Mouse (Mus musculus): ENCODE data around the gene Actn2. TPM values are rescaled to one million over a fixed set of nuclear protein-coding genes. Genes with fewer than 3 reads are reported as not detected.

Actn2 gene
- polyA plus RNA-seq, 1 experiment, result not detected

GRCm38 (mm10) chr13:12255911-12256705 lies 84.5 kb downstream of the Actn2 start:
- Histone ChIP-seq H3K4me1 (ENCODE audit: control insufficient read depth) (peaks cover 32% of the 10 kb centered on the region), H3K36me3 (ENCODE audit: control insufficient read depth) (peaks cover 31% of the 10 kb centered on the region), H3K27me3 (ENCODE audit: control insufficient read depth) (no peaks in the 10 kb centered on the region), H3K9me3 (ENCODE audit: control insufficient read depth, low read length) (peaks cover 8% of the 10 kb centered on the region), H3K4me3 (replicated peaks) (peak overlapping the region; percentile 91)
- TF ChIP-seq GATA1 (IDR thresholded peaks at IDR 0.05; ENCODE audit: low read length), result no peak
- TF ChIP-seq TAL1 (IDR thresholded peaks at IDR 0.05; ENCODE audit: low read length), result no peak

GRCm38 (mm10) chr13:12250496-12250895 lies 90.1 kb downstream of the Actn2 start:
- Histone ChIP-seq H3K27me3 (ENCODE audit: control insufficient read depth) (no peaks in the 10 kb centered on the region), H3K9me3 (ENCODE audit: control insufficient read depth, low read length) (no peaks in the 10 kb centered on the region), H3K4me1 (ENCODE audit: control insufficient read depth) (peaks cover 19% of the 10 kb centered on the region), H3K36me3 (ENCODE audit: control insufficient read depth) (peaks cover 78% of the 10 kb centered on the region), H3K4me3 (replicated peaks) (no peak overlapping the region)
- no peak for TF ChIP-seq TAL1 (IDR thresholded peaks at IDR 0.05; ENCODE audit: low read length)
- TF ChIP-seq GATA1 (IDR thresholded peaks at IDR 0.05; ENCODE audit: low read length), result no peak

DNA sequence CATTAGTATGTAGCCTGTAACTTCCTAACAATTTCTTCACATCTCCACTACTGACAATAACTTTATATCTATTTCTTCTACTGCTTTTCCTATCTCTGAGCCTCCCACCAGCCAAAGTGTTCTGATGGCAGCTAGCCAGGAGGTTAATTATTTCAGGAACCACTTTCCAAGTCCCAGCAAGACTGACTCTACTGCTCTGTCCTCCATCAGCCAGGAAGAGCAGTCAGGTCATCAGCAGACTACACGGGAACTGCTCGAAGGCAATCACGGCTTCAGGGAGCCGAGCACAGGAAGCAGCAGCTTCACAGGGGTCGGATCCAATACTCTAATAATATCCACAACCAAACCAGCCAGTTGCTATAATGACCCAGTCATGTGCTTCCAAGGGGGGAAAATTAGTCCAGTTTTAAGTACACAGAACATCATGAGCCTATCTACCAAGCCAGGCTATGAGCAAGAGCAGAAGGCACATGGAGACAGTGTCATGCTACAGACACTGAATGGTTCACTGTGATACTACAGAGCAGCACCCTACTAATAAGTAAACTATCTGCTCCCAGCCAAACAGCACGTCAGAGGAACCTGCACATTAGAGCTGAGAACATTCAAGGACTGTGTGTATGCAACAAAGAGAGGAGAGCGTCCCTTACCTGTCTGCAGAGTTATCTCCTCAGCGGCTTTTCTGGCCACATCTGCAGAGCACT lies 91.2 kb downstream of the Actn2 start:
- TF ChIP-seq GATA1 (IDR thresholded peaks at IDR 0.05; ENCODE audit: low read length), result no peak
- no peaks in the 10 kb centered on the region for H3K27me3 ChIP-seq (ENCODE audit: control insufficient read depth)
- no peak overlapping the region for H3K4me3 ChIP-seq (replicated peaks)
- H3K9me3 ChIP-seq (ENCODE audit: control insufficient read depth, low read length), result no peaks in the 10 kb centered on the region
- H3K36me3 ChIP-seq (ENCODE audit: control insufficient read depth), result peaks cover 84% of the 10 kb centered on the region
- peaks cover 16% of the 10 kb centered on the region for H3K4me1 ChIP-seq (ENCODE audit: control insufficient read depth)

DNA sequence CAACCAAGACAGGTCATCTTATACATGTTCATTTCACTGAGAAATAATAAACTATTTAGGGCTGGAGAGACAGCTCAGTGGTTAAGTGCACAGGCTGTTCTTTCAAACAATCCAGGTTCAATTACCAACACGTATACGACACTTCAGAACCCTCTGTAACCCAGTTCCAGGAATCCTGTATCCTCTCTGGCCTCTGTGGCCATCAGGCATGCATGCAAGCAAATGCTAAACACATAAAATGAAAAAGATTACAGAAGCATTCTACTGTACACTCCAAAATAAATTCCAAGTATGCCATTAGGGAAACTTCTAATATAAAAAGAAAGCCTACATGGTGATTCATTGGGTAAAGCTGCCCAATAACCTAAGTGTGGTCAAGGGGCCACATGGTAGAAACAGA lies 94.6 kb downstream of the Actn2 start:
- Histone ChIP-seq H3K36me3 (ENCODE audit: control insufficient read depth) (peaks cover 92% of the 10 kb centered on the region), H3K4me3 (replicated peaks) (no peak overlapping the region), H3K9me3 (ENCODE audit: control insufficient read depth, low read length) (no peaks in the 10 kb centered on the region), H3K27me3 (ENCODE audit: control insufficient read depth) (no peaks in the 10 kb centered on the region), H3K4me1 (ENCODE audit: control insufficient read depth) (peaks cover 11% of the 10 kb centered on the region)
- no peak for TF ChIP-seq TAL1 (IDR thresholded peaks at IDR 0.05; ENCODE audit: low read length)

- H3K9me3 ChIP-seq (ENCODE audit: control insufficient read depth, low read length), result no peaks in the 10 kb centered on the region
- peaks cover 88% of the 10 kb centered on the region for H3K36me3 ChIP-seq (ENCODE audit: control insufficient read depth)
- H3K27me3 ChIP-seq (ENCODE audit: control insufficient read depth), result no peaks in the 10 kb centered on the region
- no peaks in the 10 kb centered on the region for H3K4me1 ChIP-seq (ENCODE audit: control insufficient read depth)
- no peak for TF ChIP-seq GATA1 (IDR thresholded peaks at IDR 0.05; ENCODE audit: low read length)
- TF ChIP-seq TAL1 (IDR thresholded peaks at IDR 0.05; ENCODE audit: low read length), result no peak
- H3K4me3 ChIP-seq (replicated peaks), result no peak overlapping the region
Observed at GRCm38 (mm10) chr13:12243991-12244390, 96.6 kb downstream of the Actn2 start.

DNA sequence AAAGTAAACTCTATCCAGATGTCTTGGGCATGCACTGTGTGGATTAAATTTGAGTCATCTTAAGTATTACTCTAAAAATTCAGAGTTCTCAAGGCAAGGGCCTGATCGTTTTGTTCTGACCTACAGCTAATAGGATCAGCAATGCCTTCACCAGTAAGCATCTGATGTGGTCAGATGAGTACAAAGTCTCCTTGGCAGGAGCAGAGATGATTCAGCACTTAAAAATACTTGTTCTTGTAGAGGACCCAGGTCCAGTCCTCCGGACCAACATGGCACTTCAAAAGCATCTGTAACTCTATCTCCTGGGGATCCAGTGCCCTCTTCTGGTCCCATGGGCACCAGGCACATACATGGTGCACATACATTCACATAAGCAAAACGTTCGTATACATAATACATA lies 108.4 kb downstream of the Actn2 start:
- Histone ChIP-seq H3K36me3 (ENCODE audit: control insufficient read depth) (peaks cover 90% of the 10 kb centered on the region), H3K27me3 (ENCODE audit: control insufficient read depth) (no peaks in the 10 kb centered on the region), H3K4me3 (replicated peaks) (no peak overlapping the region), H3K4me1 (ENCODE audit: control insufficient read depth) (peaks cover 6% of the 10 kb centered on the region), H3K9me3 (ENCODE audit: control insufficient read depth, low read length) (no peaks in the 10 kb centered on the region)
- no peak for TF ChIP-seq GATA1 (IDR thresholded peaks at IDR 0.05; ENCODE audit: low read length)

- TF ChIP-seq GATA1 (IDR thresholded peaks at IDR 0.05; ENCODE audit: low read length) (no peak), TAL1 (IDR thresholded peaks at IDR 0.05; ENCODE audit: low read length) (no peak)
- Histone ChIP-seq H3K4me3 (replicated peaks) (no peak overlapping the region), H3K27me3 (ENCODE audit: control insufficient read depth) (no peaks in the 10 kb centered on the region), H3K4me1 (ENCODE audit: control insufficient read depth) (no peaks in the 10 kb centered on the region), H3K9me3 (ENCODE audit: control insufficient read depth, low read length) (no peaks in the 10 kb centered on the region), H3K36me3 (ENCODE audit: control insufficient read depth) (peaks cover 92% of the 10 kb centered on the region)
Observed at GRCm38 (mm10) chr13:12228248-12228647, 112.3 kb downstream of the Actn2 start.

- H3K4me3 ChIP-seq (replicated peaks), result no peak overlapping the region
- TF ChIP-seq GATA1 (IDR thresholded peaks at IDR 0.05; ENCODE audit: low read length), result no peak
- TF ChIP-seq TAL1 (IDR thresholded peaks at IDR 0.05; ENCODE audit: low read length), result no peak
- peaks cover 92% of the 10 kb centered on the region for H3K36me3 ChIP-seq (ENCODE audit: control insufficient read depth)
- H3K27me3 ChIP-seq (ENCODE audit: control insufficient read depth), result no peaks in the 10 kb centered on the region
- H3K9me3 ChIP-seq (ENCODE audit: control insufficient read depth, low read length), result no peaks in the 10 kb centered on the region
- no peaks in the 10 kb centered on the region for H3K4me1 ChIP-seq (ENCODE audit: control insufficient read depth)
Observed at GRCm38 (mm10) chr13:12227606-12228005, 113.0 kb downstream of the Actn2 start.

Other genes with a start within 250 kb of the Actn2 start
- gene Ryr2, start 233.8 kb downstream of the Actn2 start, polyA plus RNA-seq (2012), result not detected in 2 replicates
- gene Mtr, start 82.6 kb downstream of the Actn2 start, polyA plus RNA-seq (2012), result 0.55 and 0.61 TPM in 2 replicates
- gene Heatr1, start 54.3 kb upstream of the Actn2 start, polyA plus RNA-seq (2012), result 0.27 and 0.41 TPM in 2 replicates
- gene Lgals8, start 124.2 kb upstream of the Actn2 start, polyA plus RNA-seq (2012), result 0.10 and 0.15 TPM in 2 replicates
- not detected in 2 replicates for gene Edaradd, start 179.7 kb upstream of the Actn2 start, polyA plus RNA-seq (2012)
- not detected in 2 replicates for gene Ero1lb, start 225.1 kb upstream of the Actn2 start, polyA plus RNA-seq (2012)

Measured in erythroblast, embryonic 14.5 days (primary cell).